Mouse (Mus musculus): ENCODE results near the gene Tomm20l.

GRCm38 (mm10) chr12:71069846-71070245, 41.4 kb upstream of the Tomm20l start:
- no peak for TF ChIP-seq POLR2A (IDR thresholded peaks at IDR 0.05; ENCODE audit: low read depth, low read length)
- TF ChIP-seq CTCF (IDR thresholded peaks at IDR 0.05; ENCODE audit: extremely low read depth, insufficient read length, insufficient replicate concordance, low read depth, low read length): no peak
